Mouse (Mus musculus): ENCODE measurements around the gene Nedd4.

- TF ChIP-seq POLR2A (IDR thresholded peaks at IDR 0.05; ENCODE audit: borderline replicate concordance, low read depth, low read length) = no peak
- no peak for TF ChIP-seq CTCF (IDR thresholded peaks at IDR 0.05; ENCODE audit: low read depth, low read length)
Measured at GRCm38 (mm10) chr9:72674957-72675744, 13.0 kb downstream of the Nedd4 start.

Data from bone marrow macrophage, adult 2 months (primary cell).